Mouse (Mus musculus) heart, adult 9 months (tissue): ENCODE data around the gene Dock3.

Experiments used
- DNase-seq, 2 experiments: peaks; one replicate each; pipeline ENCODE4 v3.0.0; 2022; ENCODE audit warnings: low spot score in 2 of 2

The Dock3 gene

DNA sequence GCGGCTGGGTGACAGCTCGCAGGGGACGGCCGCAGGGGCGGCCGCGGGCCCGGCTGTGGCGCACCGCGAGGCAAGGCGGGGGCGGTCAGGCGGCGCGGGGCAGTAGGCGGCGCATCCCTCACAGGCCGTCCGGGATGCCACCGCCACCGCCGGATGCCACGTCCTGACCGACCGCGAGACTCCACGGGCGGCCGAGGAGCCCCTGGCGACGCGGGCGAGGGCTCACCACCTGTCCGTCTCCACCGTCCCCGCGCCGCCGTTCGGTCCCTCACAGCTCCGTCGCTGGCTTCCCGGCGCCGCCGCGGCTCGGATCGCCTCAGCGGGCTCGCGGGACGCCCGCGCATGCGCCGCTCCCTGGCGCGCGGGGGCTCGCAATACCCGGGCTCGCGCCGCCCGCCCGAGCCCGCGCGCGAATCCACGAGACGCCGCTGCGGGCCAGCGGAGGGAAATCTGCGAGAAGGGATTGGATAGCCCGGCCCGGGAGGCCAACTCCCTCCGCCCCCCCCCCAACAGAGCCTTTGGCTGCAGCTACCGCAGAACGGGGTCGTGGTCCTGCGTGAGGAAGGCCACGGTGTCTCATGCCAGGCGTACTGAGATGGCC lies at the start of gene Dock3:
TSS of gene Dock3 (minus strand) at position 371 of the 601 bp plus-strand sequence.
- peak; percentile 29 to 44 for DNase-seq

GRCm38 (mm10) chr9:107280322-107281027 lies 48.8 kb upstream of the Dock3 start:
- DNase-seq: no peak

GRCm38 (mm10) chr9:107279378-107280321 lies 47.9 kb upstream of the Dock3 start:
- peak in 1 of 2 experiments; percentile 45 for DNase-seq

DNA sequence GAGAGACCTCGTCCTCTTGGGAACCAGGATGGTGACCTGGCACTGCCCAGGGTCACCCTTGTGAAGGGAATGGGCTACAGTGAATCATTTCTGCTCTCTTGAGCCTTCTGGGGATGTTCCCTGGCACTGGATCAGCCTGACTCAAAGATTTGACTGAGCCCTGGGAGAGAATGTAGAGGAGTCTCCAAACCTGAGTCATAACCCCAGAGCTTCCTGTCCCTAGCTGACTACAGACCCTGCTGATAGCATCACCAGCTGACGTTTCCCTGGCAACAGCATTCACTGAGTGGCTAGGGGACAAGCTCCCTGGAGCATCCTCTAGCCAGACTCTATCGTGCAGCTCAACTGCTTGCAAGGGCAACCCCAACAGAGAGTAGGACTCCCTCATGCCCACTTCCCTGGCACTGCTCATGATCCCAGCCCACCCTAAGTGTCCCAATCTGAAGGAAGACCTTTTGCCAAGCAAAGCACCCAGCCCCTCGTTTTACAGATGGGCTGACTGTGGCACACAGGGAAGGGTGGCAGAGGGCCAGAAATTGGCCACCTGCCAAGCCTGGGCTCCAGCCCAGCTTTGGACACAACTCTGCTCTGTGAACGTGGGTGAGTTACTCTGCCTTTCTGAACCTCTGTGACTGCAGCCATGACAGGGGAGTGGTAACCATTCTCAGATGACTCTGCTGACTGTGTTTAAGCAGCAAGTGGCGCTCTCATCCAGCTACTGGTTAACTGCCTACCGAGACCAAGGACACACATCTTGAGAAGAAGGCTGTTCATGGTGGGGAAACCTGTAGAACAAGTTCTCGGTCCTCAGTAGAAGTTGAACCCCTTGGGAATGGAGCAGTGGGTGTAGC lies 47.0 kb upstream of the Dock3 start:
- peak; percentile 65 to 68 for DNase-seq

- DNase-seq: no peak
These were observed 46.4 kb upstream of the Dock3 start for GRCm38 (mm10) chr9:107278126-107278525.

GRCm38 (mm10) chr9:107277603-107278002 lies 45.9 kb upstream of the Dock3 start:
- no peak for DNase-seq

DNA sequence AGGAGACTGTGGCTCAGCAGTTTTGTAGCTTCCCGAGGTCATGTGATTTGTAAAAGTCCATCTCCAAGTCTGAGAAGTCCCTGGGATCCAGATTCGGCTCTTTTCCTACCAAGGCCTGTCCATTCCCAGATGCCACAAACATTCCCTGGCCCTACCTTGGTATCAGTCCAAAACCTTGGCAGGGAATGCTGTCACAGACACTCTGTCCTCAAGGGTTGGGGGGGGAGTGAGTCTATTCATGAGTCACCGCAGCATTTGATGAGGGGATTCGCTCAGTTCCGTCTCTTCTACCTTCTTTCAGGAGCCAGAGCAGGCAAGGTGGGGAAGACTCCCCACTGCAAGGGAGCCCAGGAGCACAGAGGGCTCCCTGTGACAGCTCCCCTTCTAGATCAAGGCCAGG lies 44.0 kb upstream of the Dock3 start:
- no peak for DNase-seq

DNA sequence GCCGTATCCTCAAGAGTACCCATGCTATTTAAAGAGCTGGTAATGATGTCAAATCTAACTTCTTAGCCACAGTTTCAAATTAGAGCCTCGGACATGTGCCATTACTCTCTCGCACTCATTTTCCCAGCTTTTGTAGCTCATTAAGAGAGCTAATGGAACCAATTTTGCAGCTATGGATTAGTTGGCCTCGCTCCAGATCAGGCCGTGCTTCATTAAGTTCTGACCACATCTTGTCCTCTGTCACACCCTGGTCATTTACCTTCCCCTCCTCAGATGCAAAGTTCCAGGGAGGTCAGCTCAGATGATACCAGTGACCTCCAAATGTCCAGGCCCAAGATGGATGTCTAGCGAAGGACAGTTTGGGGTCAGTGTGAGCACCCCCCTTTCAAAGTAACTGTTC lies 43.0 kb upstream of the Dock3 start:
- DNase-seq: no peak

DNA sequence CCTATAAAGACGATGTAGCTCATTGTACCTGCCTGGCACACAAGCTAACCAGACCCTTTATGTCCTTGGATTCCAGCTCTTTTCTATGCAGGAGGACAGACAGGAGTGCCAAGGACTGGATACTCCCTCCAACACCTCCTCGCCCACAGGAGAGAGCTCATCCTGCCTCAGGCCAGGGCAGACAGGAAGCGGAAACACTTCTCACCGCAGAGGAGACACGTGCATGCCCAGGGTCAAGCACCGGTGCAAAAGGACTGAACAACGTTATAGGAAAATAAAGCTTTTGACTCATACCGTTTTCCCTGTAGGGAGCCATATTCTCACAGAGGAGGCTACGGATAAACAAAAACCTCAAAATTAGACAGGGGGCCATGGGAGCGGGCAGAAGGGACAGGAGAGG lies 41.5 kb upstream of the Dock3 start:
- no peak for DNase-seq

GRCm38 (mm10) chr9:107272284-107272683 lies 40.6 kb upstream of the Dock3 start:
- DNase-seq: no peak

DNA sequence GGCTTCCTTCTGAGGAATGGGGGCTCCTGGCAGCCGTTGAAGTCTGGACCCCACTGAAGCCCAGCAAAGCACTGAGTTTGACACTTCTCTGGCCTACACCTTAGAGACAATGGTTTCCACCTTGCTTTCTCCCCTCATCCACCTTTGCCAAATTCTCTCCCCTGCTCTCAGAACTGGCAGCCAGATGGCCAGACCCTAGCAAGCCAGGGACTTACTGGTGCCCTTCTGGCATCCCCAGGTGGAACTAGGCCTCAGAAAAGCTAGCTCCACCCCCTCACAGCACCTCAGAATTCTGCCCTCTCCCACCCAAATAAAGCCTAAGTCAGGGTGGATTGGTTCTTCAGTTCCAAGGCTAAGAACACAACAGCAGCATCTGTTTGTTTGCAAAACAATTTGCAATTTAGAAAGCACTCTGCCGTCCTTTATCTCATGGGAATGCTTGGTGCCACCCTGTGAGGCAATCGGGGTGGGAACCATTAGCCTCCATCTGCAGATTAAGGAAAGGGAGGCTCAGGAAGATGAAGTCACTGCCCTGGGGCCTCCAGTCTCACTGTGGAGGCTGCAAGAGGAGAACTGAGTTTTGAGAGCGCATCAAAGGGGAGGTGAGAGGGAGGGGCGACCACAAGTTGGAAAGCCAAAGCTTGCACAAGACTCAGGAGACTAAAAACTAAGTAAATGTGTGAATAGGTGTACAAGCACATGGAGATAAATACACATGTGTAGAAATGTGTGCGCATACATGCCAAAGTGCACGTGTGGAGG lies 39.6 kb upstream of the Dock3 start:
- DNase-seq: no peak

- DNase-seq: no peak
These were observed 38.1 kb upstream of the Dock3 start for GRCm38 (mm10) chr9:107269772-107270171.

DNA sequence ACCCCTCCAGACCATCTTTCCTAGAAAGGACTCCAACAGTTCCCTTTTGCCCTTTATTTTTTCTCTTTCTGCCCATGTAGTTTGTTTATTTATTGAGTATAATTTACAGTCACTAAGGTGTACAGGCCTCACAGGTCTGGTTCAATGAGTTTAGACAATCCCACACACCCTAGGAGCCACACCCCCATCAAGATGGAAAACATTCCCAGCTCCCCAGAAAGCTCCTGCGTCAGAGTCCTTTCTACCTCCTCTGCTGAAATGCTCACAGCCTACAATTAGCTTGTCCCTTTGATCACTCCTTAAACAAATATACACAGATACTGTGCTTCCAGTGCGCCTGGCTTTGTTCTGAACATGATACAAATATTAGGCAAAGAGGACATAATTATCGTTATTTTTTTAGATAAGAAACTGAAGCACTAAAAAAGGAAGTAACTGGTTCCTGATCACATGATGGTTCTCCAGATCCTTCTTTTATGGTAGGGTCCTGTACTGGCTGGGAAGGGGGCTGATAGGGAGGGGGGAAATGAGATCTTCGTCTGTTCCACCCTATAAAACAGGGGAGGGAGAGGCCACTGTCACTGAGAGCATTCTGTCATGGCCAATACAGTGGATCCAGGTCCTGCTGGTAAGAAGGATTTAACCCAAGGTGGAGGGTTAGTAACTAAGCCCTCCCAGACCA lies 36.2 kb upstream of the Dock3 start:
- no peak for DNase-seq

GRCm38 (mm10) chr9:107267028-107267427 lies 35.3 kb upstream of the Dock3 start:
- no peak for DNase-seq

- DNase-seq: no peak
These were observed 33.0 kb upstream of the Dock3 start for GRCm38 (mm10) chr9:107264731-107265130.

GRCm38 (mm10) chr9:107263912-107264311 lies 32.2 kb upstream of the Dock3 start:
- DNase-seq: no peak

- DNase-seq: no peak
These were observed 30.7 kb upstream of the Dock3 start for GRCm38 (mm10) chr9:107262375-107262774.

GRCm38 (mm10) chr9:107261792-107262191 lies 30.1 kb upstream of the Dock3 start:
- no peak for DNase-seq

DNA sequence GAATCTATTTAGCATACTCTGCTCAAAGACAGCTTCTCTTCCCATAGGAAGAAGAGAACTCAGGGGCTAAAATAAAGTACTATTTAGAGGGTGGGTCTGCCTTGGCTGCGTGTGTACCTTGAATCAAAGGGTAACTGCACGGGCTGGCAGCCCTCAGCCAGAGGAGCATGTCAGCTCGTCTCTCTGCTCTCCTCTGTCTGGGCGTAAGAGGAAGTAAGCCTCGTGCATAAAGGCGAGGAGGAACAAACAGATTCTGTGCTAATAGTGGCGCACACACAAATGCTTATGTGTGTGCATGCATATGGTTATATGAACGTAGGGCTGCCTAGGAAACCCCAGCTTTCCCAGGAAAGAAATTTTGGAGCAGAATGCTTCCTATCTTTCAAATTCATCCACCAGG lies 29.1 kb upstream of the Dock3 start:
- DNase-seq: no peak

DNA sequence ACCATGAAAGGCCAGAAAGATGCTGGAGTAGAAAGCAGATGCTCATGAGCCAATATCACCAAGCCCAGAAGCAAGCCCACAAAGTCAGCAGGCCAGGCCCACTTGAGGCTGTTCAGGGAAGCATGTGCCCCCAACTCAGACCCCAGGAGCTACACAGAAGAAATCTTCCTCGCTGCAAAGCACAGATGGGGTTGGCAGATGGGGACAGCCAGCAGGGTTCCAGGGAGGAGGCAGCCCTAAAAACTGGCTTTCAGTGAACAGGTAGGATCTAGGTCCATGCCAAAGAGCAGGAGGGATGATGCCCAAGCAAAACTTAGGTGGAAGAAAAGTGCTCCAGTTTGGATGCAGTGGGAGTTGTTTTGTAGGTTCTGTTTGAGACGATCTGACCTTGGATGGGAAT lies 28.7 kb upstream of the Dock3 start:
- DNase-seq: no peak
